Mouse (Mus musculus) neural tube, embryonic 12.5 days (tissue): Measurements from ENCODE around the gene Wnt8b. TPM values are rescaled to one million over a fixed set of nuclear protein-coding genes. Genes with fewer than 3 reads are reported as not detected.

ENCODE experiments used
- ATAC-seq: fragments of 200-750 bp; cut with Nextera tagmentation; 2 replicates; pipeline ENCODE4 v1.8.0; 2017; ENCODE audit warnings: low read depth, mild to moderate bottlenecking, moderate TSS enrichment, moderate library complexity; ENCODE audit not compliant: low FRiP score
- H3K27ac ChIP-seq: fragments of 300-500 bp; sonication (generic); 2 replicates; pipeline ENCODE4 v1.5.1; 2016
- H3K27me3 ChIP-seq: fragments of 300-500 bp; sonication (generic); replicated peaks from 2 replicates; pipeline ENCODE4 v1.6.1; 2016; ENCODE audit warnings: mild to moderate bottlenecking
- H3K36me3 ChIP-seq: fragments of 300-500 bp; sonication (generic); 2 replicates; pipeline ENCODE4 v1.6.1; 2016; ENCODE audit warnings: mild to moderate bottlenecking
- H3K4me1 ChIP-seq: fragments of 300-500 bp; sonication (generic); 2 replicates; pipeline ENCODE4 v1.6.1; 2016
- H3K4me2 ChIP-seq: fragments of 300-500 bp; sonication (generic); replicated peaks from 2 replicates; pipeline ENCODE4 v1.6.1; 2016; ENCODE audit warnings: mild to moderate bottlenecking
- H3K4me3 ChIP-seq: fragments of 300-500 bp; sonication (generic); 2 replicates; pipeline ENCODE4 v1.5.1; 2016
- H3K9ac ChIP-seq: fragments of 300-500 bp; sonication (generic); 2 replicates; pipeline ENCODE4 v1.6.1; 2016; ENCODE audit warnings: mild to moderate bottlenecking
- H3K9me3 ChIP-seq: fragments of 300-500 bp; sonication (generic); 2 replicates; pipeline ENCODE4 v1.6.1; 2016; ENCODE audit warnings: mild to moderate bottlenecking
- WGBS: fragments of 180-500 bp; shearing (Covaris S2); methylation state at CpG from one replicate; pipeline ENCODE4 v1.1.7; 2016; 5-methylcytosine and 5-hydroxymethylcytosine counted together
- polyA plus RNA-seq: library from polyadenylated mRNA; unstranded; fragments of >200 nt; fragmentation: Nextera tagmentation; extraction: Ambion mirVana; gene quantifications from 2 replicates; pipeline ENCODE4 v1.2.1, GENCODE M21; 2016

The Wnt8b gene
- polyA plus RNA-seq, 1 experiment from 2014 or later, result 1.9 TPM

DNA sequence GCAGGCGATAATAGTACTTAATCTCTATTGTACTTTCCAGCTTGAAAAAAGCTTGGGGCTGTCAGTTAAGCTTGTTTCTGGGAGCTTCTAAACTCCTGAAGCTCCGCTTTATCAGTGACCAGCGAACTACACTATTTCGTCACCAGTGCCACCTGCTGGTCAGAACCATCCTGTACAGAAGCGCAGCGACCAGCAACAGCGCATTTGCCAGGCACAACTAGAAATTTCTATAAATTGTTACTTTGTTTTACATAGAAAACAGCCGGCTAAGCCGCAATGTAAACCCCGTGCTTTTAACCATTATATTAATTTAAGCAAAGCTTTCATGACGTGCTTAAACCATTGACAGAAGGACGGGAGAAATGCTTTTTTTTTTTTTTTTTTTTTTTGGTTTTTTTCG is 51.5 kb downstream of the Wnt8b start:
- H3K4me3 ChIP-seq, result no peak overlapping the region
- ATAC-seq, result no peak
- 3% methylated on average over 13 of the region's 13 CpGs for WGBS
- H3K9ac ChIP-seq, result no peak overlapping the region
- H3K27ac ChIP-seq, result no peak overlapping the region
- H3K27me3 ChIP-seq, result no peaks in the 10 kb centered on the region; the same call in 1 of the 2 replicates
- H3K36me3 ChIP-seq, result peaks cover 20% of the 10 kb centered on the region
- H3K4me1 ChIP-seq, result peaks cover 6% of the 10 kb centered on the region
- H3K9me3 ChIP-seq, result peaks cover 15% of the 10 kb centered on the region; the same call in 1 of the 2 replicates
- H3K4me2 ChIP-seq, result peak overlapping the region; percentile 89

DNA sequence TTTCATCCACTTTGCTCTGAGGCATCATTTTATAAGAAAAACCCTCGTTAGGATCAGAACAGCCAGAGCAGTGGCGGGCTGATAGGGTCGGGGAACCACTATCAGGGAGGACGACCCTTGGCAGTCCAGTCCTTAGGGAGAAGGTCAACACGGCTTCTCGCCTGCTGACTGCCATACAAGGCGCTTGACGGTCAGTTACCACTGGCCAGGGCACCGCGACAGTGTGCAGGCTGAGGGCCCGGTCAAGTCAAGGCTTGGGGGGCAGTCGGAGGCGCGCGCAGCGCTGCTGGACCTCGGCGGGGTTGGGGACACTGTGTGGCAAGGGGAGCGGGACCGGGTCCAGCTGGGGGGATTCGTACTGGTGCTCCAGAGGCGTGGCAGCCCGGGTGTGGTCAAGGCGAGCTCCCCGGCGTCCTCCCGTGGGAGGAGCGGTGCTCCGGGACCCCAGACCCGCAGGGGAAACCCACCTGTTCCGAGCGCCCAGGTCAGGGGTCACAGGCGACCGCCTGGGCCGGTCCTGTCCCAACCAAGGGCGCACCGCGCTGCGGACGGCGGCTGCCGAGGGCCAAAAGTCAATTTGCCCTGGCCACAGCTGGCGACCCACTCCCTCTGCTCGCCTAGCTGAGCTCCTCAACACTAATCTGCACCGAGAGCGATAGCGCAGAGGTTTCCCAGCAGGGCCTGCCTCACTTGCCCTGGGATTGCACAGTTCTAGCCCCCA is 52.2 kb downstream of the Wnt8b start, which contains the start of gene Sec31b:
Gene Sec31b, minus strand, starts transcription at position 544 of the 721 bp plus-strand sequence.
- 1% methylated on average over 47 of the region's 47 CpGs for WGBS
- Histone ChIP-seq H3K4me2 (peak within 1 kb of the TSS; percentile 89), H3K27me3 (no peaks in the 10 kb centered on the region; the same call in 1 of the 2 replicates), H3K4me3 (peak within 1 kb of the TSS; percentile 48), H3K4me1 (peaks cover 6% of the 10 kb centered on the region), H3K9ac (peak within 1 kb of the TSS; percentile 61), H3K9me3 (peaks cover 10% of the 10 kb centered on the region; the same call in 1 of the 2 replicates), H3K36me3 (peaks cover 27% of the 10 kb centered on the region), H3K27ac (no peak within 1 kb of the TSS)
- peak; percentile 53 for ATAC-seq

DNA sequence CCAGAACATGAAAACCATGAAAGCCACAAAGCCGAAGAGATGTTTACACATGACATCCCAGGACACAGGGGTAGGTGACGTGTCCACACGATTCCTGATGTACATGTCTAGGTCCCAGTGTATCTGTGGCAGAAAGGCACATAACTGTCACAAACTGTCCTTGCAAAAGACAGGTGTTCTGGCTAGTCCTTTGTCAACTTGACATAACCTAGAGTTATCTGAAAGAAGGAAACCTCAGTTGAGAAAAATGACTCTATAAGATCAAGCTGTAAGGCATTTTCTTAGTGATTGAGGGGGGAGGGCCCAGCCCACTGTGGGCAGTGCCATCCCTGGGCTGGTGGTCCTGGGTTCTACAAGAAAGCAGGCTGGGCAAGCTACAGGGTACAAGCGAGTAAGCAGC is 59.5 kb downstream of the Wnt8b start, which contains the start of gene Gm20538:
Gene Gm20538, minus strand, starts transcription at position 101 of the 400 bp plus-strand sequence.
- H3K4me3 ChIP-seq, result no peak within 1 kb of the TSS
- H3K9ac ChIP-seq, result no peak within 1 kb of the TSS
- H3K27ac ChIP-seq, result no peak within 1 kb of the TSS
- H3K4me2 ChIP-seq, result peak within 1 kb of the TSS; percentile 74; the same call in 1 of the 2 replicates
- no peaks in the 10 kb centered on the region for H3K9me3 ChIP-seq
- WGBS, result 94% methylated on average over 4 of the region's 4 CpGs
- ATAC-seq, result no peak
- no peaks in the 10 kb centered on the region for H3K27me3 ChIP-seq
- H3K36me3 ChIP-seq, result peaks cover 54% of the 10 kb centered on the region
- H3K4me1 ChIP-seq, result peaks cover 6% of the 10 kb centered on the region

DNA sequence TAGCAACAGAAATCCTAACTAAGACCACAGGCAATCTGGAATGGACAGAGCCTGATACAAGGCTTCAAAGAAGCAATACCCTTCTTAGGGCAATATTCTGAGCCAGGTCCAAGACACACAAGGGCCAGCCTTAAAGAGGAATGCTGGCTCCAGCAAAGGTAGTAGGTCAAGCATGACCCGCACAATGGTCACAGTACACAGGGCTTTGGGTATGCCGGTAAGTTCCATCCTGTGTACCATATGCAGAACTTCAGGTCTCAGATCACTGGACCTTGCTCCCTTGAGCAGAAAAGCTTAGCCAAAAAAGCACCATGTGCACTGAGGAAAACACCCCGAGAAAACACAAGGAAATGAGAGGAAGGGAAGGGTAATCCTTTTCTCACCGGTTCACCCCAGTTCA is 60.0 kb downstream of the Wnt8b start:
- Histone ChIP-seq H3K4me1 (peaks cover 6% of the 10 kb centered on the region), H3K27me3 (no peaks in the 10 kb centered on the region), H3K9ac (no peak overlapping the region), H3K4me2 (peak overlapping the region; percentile 74; the same call in 1 of the 2 replicates), H3K4me3 (no peak overlapping the region), H3K36me3 (peaks cover 49% of the 10 kb centered on the region), H3K27ac (no peak overlapping the region), H3K9me3 (no peaks in the 10 kb centered on the region)
- WGBS, result 96% methylated on average over 4 of the region's 4 CpGs
- ATAC-seq, result no peak

DNA sequence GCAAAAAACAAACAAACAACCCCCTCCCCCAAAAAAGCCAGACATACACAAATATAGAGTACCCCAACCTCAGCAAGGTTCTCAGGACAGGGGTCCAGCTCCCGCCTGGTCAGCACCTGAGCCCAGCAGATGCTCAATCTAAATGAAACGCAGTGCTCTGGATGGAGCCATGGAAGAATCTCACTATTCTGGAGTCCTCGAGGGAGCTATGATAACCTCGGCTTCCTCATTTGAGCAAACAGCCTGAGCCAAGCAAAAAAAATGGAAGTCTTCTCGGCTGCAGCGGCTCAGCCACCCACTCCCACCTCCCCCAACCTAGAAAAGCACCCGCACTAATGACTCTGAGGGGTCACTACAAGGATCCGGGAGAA is 61.2 kb downstream of the Wnt8b start:
- peak overlapping the region; percentile 86 for H3K9ac ChIP-seq
- peaks cover 37% of the 10 kb centered on the region for H3K36me3 ChIP-seq
- H3K4me2 ChIP-seq, result peak overlapping the region; percentile 74
- peaks cover 6% of the 10 kb centered on the region for H3K4me1 ChIP-seq
- H3K27me3 ChIP-seq, result peaks cover 3% of the 10 kb centered on the region; the same call in 1 of the 2 replicates
- H3K4me3 ChIP-seq, result peak overlapping the region; percentile 76
- no peak overlapping the region for H3K27ac ChIP-seq
- H3K9me3 ChIP-seq, result no peaks in the 10 kb centered on the region
- peak; percentile 34 for ATAC-seq
- 6% methylated on average over 8 of the region's 8 CpGs for WGBS

DNA sequence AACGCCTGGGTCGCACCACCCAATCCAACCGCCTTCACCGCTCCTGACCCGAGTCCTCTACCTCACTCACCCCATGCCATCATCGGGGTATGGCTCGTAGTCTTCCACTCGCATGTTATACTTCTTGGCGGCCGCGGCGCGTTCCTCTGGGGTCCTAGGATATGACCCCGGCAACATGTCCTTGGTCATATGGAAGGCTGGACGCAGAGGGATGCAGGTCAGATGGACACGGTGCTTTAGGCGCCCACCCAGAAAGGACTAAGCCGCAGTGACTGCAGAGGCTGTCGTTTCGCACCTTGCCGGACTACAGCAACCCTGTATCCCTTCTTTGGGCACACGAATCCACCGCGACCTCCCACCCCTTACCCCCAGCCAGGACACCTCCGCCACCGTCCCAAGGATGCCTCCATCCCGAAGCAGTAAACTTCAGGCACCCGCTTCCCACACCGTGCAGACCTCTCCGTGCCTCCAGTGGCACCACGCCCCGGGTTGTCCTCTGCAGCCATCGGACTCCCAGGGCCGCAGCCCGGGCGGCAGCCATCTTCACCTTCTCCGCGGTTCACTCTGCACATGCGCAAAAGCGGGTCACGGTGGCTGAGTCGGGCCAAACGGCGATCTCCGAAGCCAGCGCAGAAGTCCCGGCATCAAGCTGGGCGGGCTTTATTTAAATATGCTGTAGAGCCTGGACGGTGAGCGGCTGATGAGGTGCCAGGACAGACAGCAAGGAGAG is 61.8 kb downstream of the Wnt8b start, which contains the start of gene Ndufb8:
Gene Ndufb8, minus strand, starts transcription at position 580 of the 730 bp plus-strand sequence.
- under 1% methylated on average over 50 of the region's 50 CpGs for WGBS
- Histone ChIP-seq H3K27me3 (peaks cover 3% of the 10 kb centered on the region; the same call in 1 of the 2 replicates), H3K27ac (peak within 1 kb of the TSS; percentile 29; the same call in 1 of the 2 replicates), H3K9ac (peak within 1 kb of the TSS; percentile 86), H3K4me3 (peak within 1 kb of the TSS; percentile 76), H3K9me3 (no peaks in the 10 kb centered on the region), H3K4me1 (peaks cover 6% of the 10 kb centered on the region), H3K36me3 (peaks cover 32% of the 10 kb centered on the region), H3K4me2 (peak within 1 kb of the TSS; percentile 74)
- ATAC-seq, result peak; percentile 87

DNA sequence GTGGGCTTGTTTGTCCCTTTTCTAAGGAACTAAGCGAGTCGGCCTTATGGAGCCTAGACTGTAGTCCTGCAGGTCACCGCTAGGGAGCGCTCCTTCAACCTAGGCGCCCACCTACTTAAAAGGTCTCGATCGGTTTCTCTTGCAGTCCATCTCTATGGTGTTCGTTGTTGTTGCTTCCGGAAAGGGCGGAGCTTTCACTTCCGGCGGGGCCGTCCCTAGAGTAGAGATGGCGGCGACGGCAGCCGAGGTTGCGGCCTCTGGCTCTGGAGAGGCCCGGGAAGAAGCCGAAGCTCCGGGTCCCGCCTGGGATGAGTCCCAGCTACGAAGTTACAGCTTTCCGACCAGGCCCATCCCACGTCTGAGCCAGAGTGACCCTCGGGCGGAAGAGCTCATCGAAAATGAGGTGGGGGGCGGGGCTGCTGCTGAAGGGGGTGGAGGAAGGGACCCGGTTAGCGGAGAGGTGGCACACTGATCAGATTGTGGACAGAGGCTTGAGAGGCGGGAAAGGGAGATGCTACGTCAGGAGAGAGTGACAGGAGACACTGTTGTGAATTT is 69.5 kb downstream of the Wnt8b start, which contains the start of gene Hif1an:
Gene Hif1an, plus strand, starts transcription at position 199 of the 555 bp plus-strand sequence.
- Histone ChIP-seq H3K27ac (no peak within 1 kb of the TSS), H3K9me3 (no peaks in the 10 kb centered on the region), H3K4me1 (peaks cover 16% of the 10 kb centered on the region), H3K4me3 (peak within 1 kb of the TSS; percentile 76), H3K4me2 (peak within 1 kb of the TSS; percentile 82), H3K27me3 (peaks cover 3% of the 10 kb centered on the region; the same call in 1 of the 2 replicates), H3K9ac (peak within 1 kb of the TSS; percentile 79), H3K36me3 (peaks cover 27% of the 10 kb centered on the region)
- WGBS, result 1% methylated on average over 33 of the region's 33 CpGs
- ATAC-seq, result peak; percentile 96

Other genes starting within 250 kb of the Wnt8b start
- 353 and 371 TPM in 2 replicates for gene Scd2, start 199.8 kb upstream of the Wnt8b start, polyA plus RNA-seq
- 0.05 and 0.08 TPM in 2 replicates for gene Scd4, start 160.4 kb upstream of the Wnt8b start, polyA plus RNA-seq
- 8.0 and 8.8 TPM in 2 replicates for gene Scd1, start 85.6 kb upstream of the Wnt8b start, polyA plus RNA-seq
- 0.40 and 0.43 TPM in 2 replicates for gene Sec31b, start 52.4 kb downstream of the Wnt8b start, polyA plus RNA-seq
- gene Gm20538, start 59.4 kb downstream of the Wnt8b start, polyA plus RNA-seq, result not detected in 2 replicates
- 546 TPM in 2 replicates for gene Ndufb8, start 62.0 kb downstream of the Wnt8b start, polyA plus RNA-seq
- gene Hif1an, start 69.4 kb downstream of the Wnt8b start, polyA plus RNA-seq, result 36.2 and 38.0 TPM in 2 replicates